Mouse (Mus musculus) cortical plate, adult 2 months (tissue): ENCODE data around the gene Zyg11b.

ENCODE experiments used
- CTCF ChIP-seq: fragments of 200-500 bp; IDR thresholded peaks from 2 replicates; pipeline ENCODE4 v1.5.1; 2011; ENCODE audit warnings: mild to moderate bottlenecking, control low read depth, low read length; ENCODE audit not compliant: insufficient read depth; ENCODE audit errors: extremely low read depth
- POLR2A ChIP-seq: fragments of 200-500 bp; IDR thresholded peaks from 2 replicates; pipeline ENCODE4 v1.6.1; 2011; ENCODE audit warnings: mild to moderate bottlenecking, low read length, control low read depth; ENCODE audit not compliant: insufficient read depth; ENCODE audit errors: extremely low read depth

GRCm38 (mm10) chr4:108310706-108311105, 9.8 kb upstream of the Zyg11b start:
- no peak for TF ChIP-seq CTCF
- TF ChIP-seq POLR2A = no peak
